Mouse (Mus musculus): Measurements from ENCODE around the gene Nppc. TPM values are rescaled to one million over a fixed set of nuclear protein-coding genes. Genes with fewer than 3 reads are reported as not detected.

The Nppc gene
- 16.3 and 18.1 TPM in 2 replicates for polyA plus RNA-seq (2014; fragmentation: Nextera tagmentation; extraction: Ambion mirVana)

DNA sequence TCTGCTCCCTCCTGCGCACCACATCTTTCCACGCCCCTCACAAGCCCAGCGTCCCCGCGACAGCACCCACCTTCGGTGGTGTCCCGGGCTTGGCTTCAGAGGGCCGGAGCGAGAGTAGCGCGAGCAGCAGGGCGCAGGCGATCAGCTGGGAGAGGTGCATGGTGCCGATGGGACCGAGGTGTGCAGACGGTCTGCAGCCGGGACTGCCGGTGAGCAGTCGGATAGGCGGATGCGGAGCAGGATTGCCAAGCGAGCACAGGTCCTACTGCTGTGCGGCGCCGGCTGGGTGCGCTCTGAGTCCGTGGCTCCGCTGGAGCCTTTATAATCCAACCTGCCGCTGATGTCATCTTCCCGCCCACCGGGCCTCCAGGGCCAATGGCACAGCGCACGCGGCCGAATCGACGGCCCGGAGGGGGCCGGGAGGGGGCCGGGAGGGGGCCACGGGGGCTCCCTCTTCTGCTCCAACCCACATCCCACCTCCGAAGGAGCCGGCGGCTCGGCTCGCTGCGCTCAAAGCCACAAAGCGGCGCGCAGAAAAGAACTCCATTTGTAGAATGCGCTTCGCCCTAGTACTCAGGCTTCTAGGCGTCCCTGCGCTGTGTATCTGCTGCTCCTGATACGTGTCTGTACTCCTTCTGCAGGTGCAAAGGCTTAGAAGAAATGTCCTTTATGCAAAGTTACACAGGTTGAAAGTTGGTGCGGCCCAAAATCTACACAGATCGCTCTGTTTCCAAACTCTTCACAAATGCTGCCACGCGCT, at the start of gene Nppc:
Gene Nppc (minus strand): TSS at position 293 of the 760 bp plus-strand sequence.
- ATAC-seq (ENCODE audit: low FRiP score) (peak; percentile 94), DNase-seq (ENCODE audit: low spot score) (peak; percentile 82)
- Histone ChIP-seq H3K27me3 (ENCODE audit: control insufficient read depth, insufficient read depth, low read length) (peaks cover 19% of the 10 kb centered on the region), H3K9me3 (ENCODE audit: control insufficient read depth, low read length) (no peaks in the 10 kb centered on the region), H3K9ac (peak within 1 kb of the TSS; percentile 61), H3K27ac (peak within 1 kb of the TSS; percentile 65), H3K36me3 (replicated peaks; ENCODE audit: control insufficient read depth, insufficient read depth) (no peaks in the 10 kb centered on the region), H3K4me1 (replicated peaks; ENCODE audit: control insufficient read depth, insufficient read depth, low read length) (peaks cover 4% of the 10 kb centered on the region; the same call in 1 of the 2 replicates), H3K4me3 (replicated peaks; ENCODE audit: low read length) (peak within 1 kb of the TSS; percentile 45), H3K4me2 (replicated peaks) (peak within 1 kb of the TSS; percentile 74)
- 3% methylated on average over 59 of the region's 59 CpGs for WGBS

DNA sequence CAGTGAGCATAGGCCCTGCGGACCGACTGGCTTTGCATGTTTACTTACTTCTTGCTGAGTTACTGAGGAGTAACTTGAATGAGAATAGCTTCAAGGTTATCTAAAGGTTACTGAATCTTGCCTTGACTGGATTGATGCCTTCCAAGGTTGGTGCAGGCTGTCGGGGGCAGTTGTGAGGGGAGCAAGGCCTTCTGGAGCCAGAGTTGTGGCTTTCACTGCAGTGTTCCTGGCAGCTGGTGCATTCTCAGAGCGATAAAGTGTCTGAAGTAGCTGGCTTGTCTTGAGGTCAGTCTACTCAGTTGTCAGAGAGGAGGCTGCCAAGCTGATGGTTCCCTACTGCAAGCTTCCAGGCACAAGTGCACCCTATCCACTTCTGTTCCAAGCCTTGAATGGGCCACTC, 49.0 kb upstream of the Nppc start:
- DNase-seq (ENCODE audit: low spot score) (no peak), ATAC-seq (ENCODE audit: low FRiP score) (no peak)
- Histone ChIP-seq H3K9ac (no peak overlapping the region), H3K4me3 (replicated peaks; ENCODE audit: low read length) (no peak overlapping the region), H3K27ac (no peak overlapping the region), H3K9me3 (ENCODE audit: control insufficient read depth, low read length) (no peaks in the 10 kb centered on the region), H3K36me3 (replicated peaks; ENCODE audit: control insufficient read depth, insufficient read depth) (no peaks in the 10 kb centered on the region), H3K27me3 (ENCODE audit: control insufficient read depth, insufficient read depth, low read length) (no peaks in the 10 kb centered on the region), H3K4me2 (replicated peaks) (no peak overlapping the region), H3K4me1 (replicated peaks; ENCODE audit: control insufficient read depth, insufficient read depth, low read length) (no peaks in the 10 kb centered on the region)
- 90% methylated on average over 4 of the region's 4 CpGs for WGBS

DNA sequence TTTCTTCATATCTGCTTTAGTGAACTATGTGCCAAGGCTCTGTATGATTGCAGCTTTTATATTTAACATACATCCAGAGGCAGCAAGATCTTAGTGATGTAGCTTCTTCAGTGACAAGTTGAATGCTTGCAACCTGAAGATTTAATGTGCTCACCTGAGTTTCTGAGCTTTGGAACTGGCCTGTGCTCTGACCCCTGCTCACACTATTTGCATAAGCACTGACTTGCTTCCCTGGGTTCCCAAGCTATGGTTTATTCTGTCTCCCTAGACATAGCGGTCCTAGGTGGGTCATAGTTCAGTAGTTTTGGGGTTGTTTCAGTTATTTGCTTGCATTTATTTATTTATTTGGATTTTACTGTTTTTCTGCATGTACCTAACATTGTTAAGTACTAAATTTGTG, 47.8 kb upstream of the Nppc start:
- Histone ChIP-seq H3K27ac (no peak overlapping the region), H3K4me3 (replicated peaks; ENCODE audit: low read length) (no peak overlapping the region)
- 93% methylated on average over 1 of the region's 1 CpGs for WGBS

DNA sequence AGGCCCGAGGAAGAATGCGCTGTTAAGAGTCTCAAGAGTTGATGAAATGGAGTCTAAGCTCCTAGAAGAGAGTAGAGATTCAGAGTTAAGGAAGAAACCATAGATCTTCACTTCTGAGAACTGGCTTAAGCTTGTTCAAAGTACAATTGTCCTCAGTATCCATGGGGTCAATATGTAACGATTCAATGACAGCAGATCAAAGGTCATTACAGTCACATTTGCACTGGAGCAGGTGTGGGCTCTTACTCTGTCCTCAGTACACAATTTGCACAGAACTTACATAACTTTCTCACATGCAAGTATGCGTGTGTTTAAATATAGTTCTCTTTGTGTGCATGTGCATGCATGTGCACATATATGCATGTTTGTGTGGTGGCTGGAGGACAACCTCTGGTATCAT, 42.7 kb upstream of the Nppc start:
- no peak for DNase-seq (ENCODE audit: low spot score)
- WGBS = 97% methylated on average over 4 of the region's 4 CpGs
- ATAC-seq (ENCODE audit: low FRiP score) = no peak
- Histone ChIP-seq H3K4me1 (replicated peaks; ENCODE audit: control insufficient read depth, insufficient read depth, low read length) (no peaks in the 10 kb centered on the region), H3K9ac (no peak overlapping the region), H3K27me3 (ENCODE audit: control insufficient read depth, insufficient read depth, low read length) (no peaks in the 10 kb centered on the region), H3K27ac (no peak overlapping the region), H3K4me2 (replicated peaks) (no peak overlapping the region), H3K36me3 (replicated peaks; ENCODE audit: control insufficient read depth, insufficient read depth) (no peaks in the 10 kb centered on the region), H3K4me3 (replicated peaks; ENCODE audit: low read length) (no peak overlapping the region), H3K9me3 (ENCODE audit: control insufficient read depth, low read length) (no peaks in the 10 kb centered on the region)

More for the DNA sequence above, 47.8 kb upstream of the Nppc start:
- ATAC-seq (ENCODE audit: low FRiP score) = no peak
- no peaks in the 10 kb centered on the region for H3K9me3 ChIP-seq (ENCODE audit: control insufficient read depth, low read length)
- H3K4me1 ChIP-seq (replicated peaks; ENCODE audit: control insufficient read depth, insufficient read depth, low read length) = no peaks in the 10 kb centered on the region
- H3K9ac ChIP-seq = no peak overlapping the region
- no peaks in the 10 kb centered on the region for H3K36me3 ChIP-seq (replicated peaks; ENCODE audit: control insufficient read depth, insufficient read depth)
- H3K4me2 ChIP-seq (replicated peaks) = no peak overlapping the region
- no peaks in the 10 kb centered on the region for H3K27me3 ChIP-seq (ENCODE audit: control insufficient read depth, insufficient read depth, low read length)
- DNase-seq (ENCODE audit: low spot score) = no peak

DNA sequence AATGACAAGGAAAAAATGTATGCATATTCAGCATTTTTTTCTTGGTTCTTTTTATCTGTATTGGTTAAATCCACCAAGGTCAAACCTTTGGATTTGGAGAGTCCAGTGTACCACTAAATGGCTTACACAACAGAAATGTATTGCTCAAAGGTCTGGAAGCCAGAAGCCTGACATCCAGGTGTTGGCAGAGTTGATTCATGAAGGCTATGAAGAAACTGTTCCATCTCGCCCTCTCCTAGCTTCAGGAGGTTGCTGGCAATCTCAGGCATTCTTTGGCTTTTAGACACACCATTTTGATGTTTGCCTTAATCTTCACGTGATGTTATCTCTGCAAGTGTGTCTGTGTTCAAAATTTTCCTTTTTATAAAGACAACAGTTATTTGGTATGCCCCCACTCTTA, 41.7 kb upstream of the Nppc start:
- WGBS = 98% methylated on average over 2 of the region's 2 CpGs

DNA sequence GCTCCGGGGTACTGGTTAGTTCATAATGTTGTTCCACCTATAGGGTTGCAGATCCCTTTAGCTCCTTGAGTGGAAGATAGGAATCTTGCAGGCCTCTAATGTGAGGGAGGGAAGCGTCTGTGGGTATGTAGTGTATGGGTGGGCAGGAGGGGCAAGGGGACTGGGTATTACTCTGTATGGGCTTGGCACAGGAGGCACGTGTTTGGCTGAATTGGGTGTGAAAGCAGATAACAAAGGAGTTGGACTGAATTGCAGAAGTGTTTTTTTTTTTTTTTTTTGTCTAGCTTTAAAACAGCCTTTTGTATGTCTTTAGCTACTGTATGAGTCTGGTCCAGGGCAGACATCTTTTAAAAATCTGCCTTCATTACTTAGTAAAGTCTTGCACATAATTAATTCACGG, 39.2 kb upstream of the Nppc start:
- 73% methylated on average over 4 of the region's 4 CpGs for WGBS
- Histone ChIP-seq H3K4me3 (replicated peaks; ENCODE audit: low read length) (no peak overlapping the region), H3K27me3 (ENCODE audit: control insufficient read depth, insufficient read depth, low read length) (no peaks in the 10 kb centered on the region), H3K27ac (no peak overlapping the region), H3K4me2 (replicated peaks) (no peak overlapping the region), H3K9ac (no peak overlapping the region), H3K4me1 (replicated peaks; ENCODE audit: control insufficient read depth, insufficient read depth, low read length) (peaks cover 11% of the 10 kb centered on the region), H3K9me3 (ENCODE audit: control insufficient read depth, low read length) (no peaks in the 10 kb centered on the region), H3K36me3 (replicated peaks; ENCODE audit: control insufficient read depth, insufficient read depth) (no peaks in the 10 kb centered on the region)
- DNase-seq (ENCODE audit: low spot score) = no peak
- ATAC-seq (ENCODE audit: low FRiP score) = no peak; the same call in 1 of the 2 replicates

More for the DNA sequence above, 41.7 kb upstream of the Nppc start:
- Histone ChIP-seq H3K4me1 (replicated peaks; ENCODE audit: control insufficient read depth, insufficient read depth, low read length) (no peaks in the 10 kb centered on the region), H3K9me3 (ENCODE audit: control insufficient read depth, low read length) (no peaks in the 10 kb centered on the region), H3K4me3 (replicated peaks; ENCODE audit: low read length) (no peak overlapping the region), H3K36me3 (replicated peaks; ENCODE audit: control insufficient read depth, insufficient read depth) (no peaks in the 10 kb centered on the region), H3K27me3 (ENCODE audit: control insufficient read depth, insufficient read depth, low read length) (no peaks in the 10 kb centered on the region), H3K4me2 (replicated peaks) (no peak overlapping the region), H3K9ac (no peak overlapping the region), H3K27ac (no peak overlapping the region)
- DNase-seq (ENCODE audit: low spot score) = no peak
- no peak for ATAC-seq (ENCODE audit: low FRiP score)

DNA sequence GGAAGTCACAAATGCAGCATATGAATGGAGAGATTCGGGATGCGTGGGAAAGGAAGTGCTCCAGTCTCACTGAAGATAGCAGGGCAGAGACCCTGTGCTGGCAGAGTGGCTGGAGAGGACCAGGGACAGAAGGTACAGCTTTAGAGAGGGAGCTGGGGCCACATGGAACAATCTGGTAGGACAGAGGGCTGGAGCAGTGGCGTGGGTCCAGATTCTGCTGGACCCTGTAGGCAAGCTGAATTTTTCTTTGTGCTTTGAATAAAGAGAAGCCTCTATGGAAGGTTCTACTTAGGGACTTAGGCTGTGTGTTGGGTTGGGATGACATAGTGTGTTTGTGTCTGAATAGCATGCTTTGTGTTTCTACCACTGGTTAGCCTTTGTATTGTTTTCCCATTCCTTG, 35.1 kb upstream of the Nppc start:
- Histone ChIP-seq H3K9ac (no peak overlapping the region), H3K9me3 (ENCODE audit: control insufficient read depth, low read length) (no peaks in the 10 kb centered on the region), H3K4me1 (replicated peaks; ENCODE audit: control insufficient read depth, insufficient read depth, low read length) (peaks cover 19% of the 10 kb centered on the region), H3K4me3 (replicated peaks; ENCODE audit: low read length) (no peak overlapping the region), H3K36me3 (replicated peaks; ENCODE audit: control insufficient read depth, insufficient read depth) (no peaks in the 10 kb centered on the region), H3K27me3 (ENCODE audit: control insufficient read depth, insufficient read depth, low read length) (no peaks in the 10 kb centered on the region), H3K4me2 (replicated peaks) (no peak overlapping the region), H3K27ac (no peak overlapping the region)
- WGBS = 84% methylated on average over 3 of the region's 3 CpGs
- ATAC-seq (ENCODE audit: low FRiP score) (no peak), DNase-seq (ENCODE audit: low spot score) (no peak)

DNA sequence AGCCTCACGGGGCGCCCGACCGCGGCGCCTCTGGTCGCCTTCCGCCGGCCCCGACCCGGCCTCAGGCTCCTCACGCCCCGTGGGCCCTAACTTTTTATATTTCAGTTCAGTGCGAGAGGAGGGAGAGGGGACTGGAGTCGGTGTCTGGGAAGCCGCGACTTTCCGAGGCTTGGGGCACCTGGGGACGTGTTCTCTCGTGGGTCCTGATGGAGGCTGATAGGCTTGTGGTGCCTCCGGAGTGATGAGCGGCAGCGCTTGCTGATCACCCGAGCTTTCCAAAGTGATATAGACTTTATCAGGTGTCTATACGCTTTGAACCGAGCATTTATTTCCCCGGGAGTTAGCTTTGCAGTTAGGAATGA, 33.6 kb upstream of the Nppc start:
- Histone ChIP-seq H3K36me3 (replicated peaks; ENCODE audit: control insufficient read depth, insufficient read depth) (no peaks in the 10 kb centered on the region), H3K9me3 (ENCODE audit: control insufficient read depth, low read length) (no peaks in the 10 kb centered on the region), H3K9ac (peak overlapping the region; percentile 84), H3K4me2 (replicated peaks) (peak overlapping the region; percentile 76), H3K4me3 (replicated peaks; ENCODE audit: low read length) (peak overlapping the region; percentile 85), H3K27ac (peak overlapping the region; percentile 84), H3K4me1 (replicated peaks; ENCODE audit: control insufficient read depth, insufficient read depth, low read length) (peaks cover 19% of the 10 kb centered on the region), H3K27me3 (ENCODE audit: control insufficient read depth, insufficient read depth, low read length) (no peaks in the 10 kb centered on the region)
- under 1% methylated on average over 26 of the region's 27 CpGs for WGBS
- DNase-seq (ENCODE audit: low spot score) (peak; percentile 49), ATAC-seq (ENCODE audit: low FRiP score) (no peak)

DNA sequence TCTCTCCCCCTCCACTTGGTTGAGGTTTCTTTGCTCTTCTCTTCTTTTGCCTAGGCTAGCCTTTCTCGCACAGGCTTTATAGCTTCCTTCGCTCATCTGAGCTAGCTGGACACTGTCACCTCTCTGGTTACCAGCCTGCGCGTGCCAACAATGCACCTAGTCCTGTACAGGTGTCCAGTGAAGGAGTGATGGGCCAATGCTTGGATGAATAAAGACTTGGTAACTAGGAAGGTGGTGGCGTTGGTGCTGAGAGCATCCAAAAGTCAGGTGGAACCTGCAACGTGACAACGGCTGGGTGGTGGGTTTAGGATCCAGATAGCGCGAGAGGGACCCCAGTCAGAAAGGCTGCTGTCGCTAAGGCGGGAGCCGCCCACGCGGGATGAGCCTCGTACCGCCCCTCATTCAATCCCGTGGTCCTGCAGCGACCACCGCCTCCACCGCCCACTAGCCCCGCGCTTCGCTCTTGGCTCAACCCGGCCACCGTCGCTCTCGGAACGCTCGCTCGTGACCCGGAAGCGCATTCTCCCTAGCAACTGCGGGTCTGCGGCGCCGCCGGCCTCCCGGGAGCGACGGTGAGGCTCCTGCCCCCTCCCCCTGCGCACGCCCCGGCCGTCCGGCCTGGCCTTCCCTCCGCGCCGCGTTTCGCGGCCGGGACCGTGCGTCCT, 33.1 kb upstream of the Nppc start, which contains the start of gene Dis3l2:
Gene Dis3l2 (plus strand): TSS at position 509 of the 665 bp plus-strand sequence.
- Histone ChIP-seq H3K4me2 (replicated peaks) (peak within 1 kb of the TSS; percentile 76), H3K36me3 (replicated peaks; ENCODE audit: control insufficient read depth, insufficient read depth) (no peaks in the 10 kb centered on the region), H3K4me3 (replicated peaks; ENCODE audit: low read length) (peak within 1 kb of the TSS; percentile 85), H3K27me3 (ENCODE audit: control insufficient read depth, insufficient read depth, low read length) (no peaks in the 10 kb centered on the region), H3K27ac (peak within 1 kb of the TSS; percentile 84), H3K9ac (peak within 1 kb of the TSS; percentile 84), H3K9me3 (ENCODE audit: control insufficient read depth, low read length) (no peaks in the 10 kb centered on the region), H3K4me1 (replicated peaks; ENCODE audit: control insufficient read depth, insufficient read depth, low read length) (peaks cover 19% of the 10 kb centered on the region)
- ATAC-seq (ENCODE audit: low FRiP score) = peak; percentile 97
- WGBS = 3% methylated on average over 47 of the region's 54 CpGs
- peak; percentile 91 for DNase-seq (ENCODE audit: low spot score)
